26 mouse cellular contexts compared by ENCODE assay signal in genomic region chr9:60965641-60966040, GRCm38 (mm10).
"Had no signal": no experiment of that assay in that cellular context is flagged by ENCODE, and none has a peak within 500 bp of the region (broad histone marks: within the 10 kb centered on the region; RNA-seq: fewer than 3 reads in every experiment).

No protein-coding gene starts in this region.

- ATAC-seq: hindbrain, postnatal 0 days; intestine, embryonic 16.5 days; liver, embryonic 12.5 days had no signal

- H3K9me3 ChIP-seq: heart, embryonic 10.5 days; heart, embryonic 12.5 days; hindbrain, embryonic 10.5 days; hindbrain, embryonic 12.5 days; hindbrain, embryonic 15.5 days; kidney, embryonic 15.5 days; limb, embryonic 13.5 days; limb, embryonic 15.5 days; liver, embryonic 12.5 days had no signal

- H3K27me3 ChIP-seq: hindbrain, embryonic 12.5 days; hindbrain, embryonic 15.5 days; kidney, embryonic 15.5 days; limb, embryonic 13.5 days; limb, embryonic 15.5 days; liver, embryonic 12.5 days had no signal

- H3K27ac ChIP-seq: gastrocnemius, adult 2 months; heart, embryonic 10.5 days; hindbrain, embryonic 10.5 days; hindbrain, embryonic 12.5 days; hindbrain, embryonic 15.5 days; hindbrain, postnatal 0 days; kidney, embryonic 15.5 days; kidney, postnatal 0 days; limb, embryonic 13.5 days; limb, embryonic 15.5 days; liver, embryonic 12.5 days had no signal

- H3K9ac ChIP-seq: heart, embryonic 12.5 days; hindbrain, embryonic 12.5 days; hindbrain, embryonic 15.5 days; kidney, embryonic 15.5 days; limb, embryonic 13.5 days; limb, embryonic 15.5 days; liver, embryonic 12.5 days had no signal

- DNase-seq: gastrocnemius, adult 2 months; gastrocnemius, postnatal 10 days; gastrocnemius, postnatal 25 days; heart, adult 18-20 months; heart, postnatal 10 days; heart, postnatal 4 days; kidney, adult 11 months; kidney, adult 2 months; kidney, adult 9 months; kidney, postnatal 14 days; kidney, postnatal 36 days; layer of hippocampus, adult 9-11 months; layer of hippocampus, postnatal 36 days; left cerebral cortex, postnatal 4 days had no signal

- H3K4me3 ChIP-seq: gastrocnemius, adult 2 months; heart, embryonic 10.5 days; heart, embryonic 12.5 days; hindbrain, embryonic 10.5 days; hindbrain, embryonic 12.5 days; hindbrain, embryonic 15.5 days; kidney, embryonic 15.5 days; limb, embryonic 13.5 days; limb, embryonic 15.5 days; liver, embryonic 12.5 days had no signal

- H3K4me1 ChIP-seq: heart, embryonic 12.5 days; liver, embryonic 12.5 days had no signal

- H3K36me3 ChIP-seq: heart, embryonic 10.5 days; heart, embryonic 12.5 days; hindbrain, embryonic 10.5 days; hindbrain, embryonic 12.5 days; hindbrain, embryonic 15.5 days; kidney, embryonic 15.5 days; limb, embryonic 13.5 days; limb, embryonic 15.5 days; liver, embryonic 12.5 days had no signal

- H3K4me2 ChIP-seq: heart, embryonic 12.5 days; hindbrain, embryonic 12.5 days; hindbrain, embryonic 15.5 days; kidney, embryonic 15.5 days; limb, embryonic 13.5 days; limb, embryonic 15.5 days; liver, embryonic 12.5 days had no signal
